Mouse (Mus musculus): Measurements from ENCODE around the gene Kdsr. TPM values are rescaled to one million over a fixed set of nuclear protein-coding genes. Genes with fewer than 3 reads are reported as not detected.

Kdsr gene
- polyA plus RNA-seq, 1 experiment: 9.9 TPM

- Histone ChIP-seq H3K27me3 (ENCODE audit: control insufficient read depth, insufficient read depth, insufficient read length) (no peaks in the 10 kb centered on the region), H3K4me2 (ENCODE audit: low read depth) (no peak overlapping the region), H3K79me2 (ENCODE audit: control insufficient read depth, insufficient read depth) (no peaks in the 10 kb centered on the region), H3K4me3 (no peak overlapping the region), H3ac (ENCODE audit: control insufficient read depth, insufficient read length) (no peak overlapping the region), H3K36me3 (ENCODE audit: control insufficient read depth, insufficient read depth) (no peaks in the 10 kb centered on the region)
- no peak for TF ChIP-seq POLR2AphosphoS2 (IDR thresholded peaks at IDR 0.05; ENCODE audit: insufficient read length, low read depth)
- no peak for TF ChIP-seq MYOD1 (IDR thresholded peaks at IDR 0.05; ENCODE audit: control insufficient read depth in 1 of 3, insufficient read length in 2 of 3, low read depth in 2 of 3)
- TF ChIP-seq E2F4 (IDR thresholded peaks at IDR 0.05; ENCODE audit: insufficient read depth): no peak
- no peak for TF ChIP-seq SRF (IDR thresholded peaks at IDR 0.05; ENCODE audit: control insufficient read depth, insufficient read length, low read depth)
- TF ChIP-seq TCF3 (IDR thresholded peaks at IDR 0.05; ENCODE audit: insufficient read length, low read depth): no peak
- TF ChIP-seq USF1 (IDR thresholded peaks at IDR 0.05; ENCODE audit: low read depth): no peak
- TF ChIP-seq MYOG (IDR thresholded peaks at IDR 0.05; ENCODE audit: control insufficient read depth in 1 of 3, insufficient read depth in 1 of 3, insufficient read length in 2 of 3, low read depth in 2 of 3): no peak
- TF ChIP-seq REST (IDR thresholded peaks at IDR 0.05; ENCODE audit: insufficient read depth, insufficient read length): no peak
- TF ChIP-seq CEBPB (IDR thresholded peaks at IDR 0.05; ENCODE audit: insufficient read depth, poor library complexity, severe bottlenecking): no peak
- TF ChIP-seq TCF12 (IDR thresholded peaks at IDR 0.05; ENCODE audit: insufficient read depth, poor library complexity, severe bottlenecking): no peak
- TF ChIP-seq POLR2A (IDR thresholded peaks at IDR 0.05; ENCODE audit: insufficient read length, low read depth): no peak
These were observed 68.6 kb downstream of the Kdsr start for GRCm38 (mm10) chr1:106690887-106691286.

GRCm38 (mm10) chr1:106688161-106688516 lies 71.4 kb downstream of the Kdsr start:
- Histone ChIP-seq H3K4me3 (no peak overlapping the region), H3ac (ENCODE audit: control insufficient read depth, insufficient read length) (no peak overlapping the region), H3K27me3 (ENCODE audit: control insufficient read depth, insufficient read depth, insufficient read length) (no peaks in the 10 kb centered on the region), H3K79me2 (ENCODE audit: control insufficient read depth, insufficient read depth) (no peaks in the 10 kb centered on the region), H3K36me3 (ENCODE audit: control insufficient read depth, insufficient read depth) (no peaks in the 10 kb centered on the region), H3K4me2 (ENCODE audit: low read depth) (no peak overlapping the region)
- TF ChIP-seq E2F4 (IDR thresholded peaks at IDR 0.05; ENCODE audit: insufficient read depth): no peak
- TF ChIP-seq POLR2A (IDR thresholded peaks at IDR 0.05; ENCODE audit: insufficient read length, low read depth): no peak
- no peak for TF ChIP-seq REST (IDR thresholded peaks at IDR 0.05; ENCODE audit: insufficient read depth, insufficient read length)
- TF ChIP-seq MAX (IDR thresholded peaks at IDR 0.05; ENCODE audit: low read depth): no peak
- no peak for TF ChIP-seq SRF (IDR thresholded peaks at IDR 0.05; ENCODE audit: control insufficient read depth, insufficient read length, low read depth)
- TF ChIP-seq MYOG (IDR thresholded peaks at IDR 0.05; ENCODE audit: control insufficient read depth in 1 of 3, insufficient read depth in 1 of 3, insufficient read length in 2 of 3, low read depth in 2 of 3): no peak
- no peak for TF ChIP-seq CEBPB (IDR thresholded peaks at IDR 0.05; ENCODE audit: insufficient read depth, poor library complexity, severe bottlenecking)
- no peak for TF ChIP-seq POLR2AphosphoS2 (IDR thresholded peaks at IDR 0.05; ENCODE audit: insufficient read length, low read depth)
- no peak for TF ChIP-seq TCF3 (IDR thresholded peaks at IDR 0.05; ENCODE audit: insufficient read length, low read depth)
- TF ChIP-seq USF1 (IDR thresholded peaks at IDR 0.05; ENCODE audit: low read depth): no peak
- no peak for TF ChIP-seq MYOD1 (IDR thresholded peaks at IDR 0.05; ENCODE audit: control insufficient read depth in 1 of 3, insufficient read length in 2 of 3, low read depth in 2 of 3)
- TF ChIP-seq TCF12 (IDR thresholded peaks at IDR 0.05; ENCODE audit: insufficient read depth, poor library complexity, severe bottlenecking): no peak

GRCm38 (mm10) chr1:106687435-106688160 lies 71.9 kb downstream of the Kdsr start:
- H3K4me2 ChIP-seq (ENCODE audit: low read depth): no peak overlapping the region

GRCm38 (mm10) chr1:106685702-106686101 lies 73.8 kb downstream of the Kdsr start:
- Histone ChIP-seq H3K27me3 (ENCODE audit: control insufficient read depth, insufficient read depth, insufficient read length) (no peaks in the 10 kb centered on the region), H3K79me2 (ENCODE audit: control insufficient read depth, insufficient read depth) (no peaks in the 10 kb centered on the region), H3ac (ENCODE audit: control insufficient read depth, insufficient read length) (no peak overlapping the region), H3K4me3 (no peak overlapping the region), H3K4me2 (ENCODE audit: low read depth) (no peak overlapping the region), H3K36me3 (ENCODE audit: control insufficient read depth, insufficient read depth) (no peaks in the 10 kb centered on the region)
- TF ChIP-seq MYOG (IDR thresholded peaks at IDR 0.05; ENCODE audit: control insufficient read depth in 1 of 3, insufficient read depth in 1 of 3, insufficient read length in 2 of 3, low read depth in 2 of 3): no peak
- TF ChIP-seq CEBPB (IDR thresholded peaks at IDR 0.05; ENCODE audit: insufficient read depth, poor library complexity, severe bottlenecking): no peak
- TF ChIP-seq SRF (IDR thresholded peaks at IDR 0.05; ENCODE audit: control insufficient read depth, insufficient read length, low read depth): no peak
- TF ChIP-seq MYOD1 (IDR thresholded peaks at IDR 0.05; ENCODE audit: control insufficient read depth in 1 of 3, insufficient read length in 2 of 3, low read depth in 2 of 3): no peak
- no peak for TF ChIP-seq TCF12 (IDR thresholded peaks at IDR 0.05; ENCODE audit: insufficient read depth, poor library complexity, severe bottlenecking)
- TF ChIP-seq USF1 (IDR thresholded peaks at IDR 0.05; ENCODE audit: low read depth): no peak
- TF ChIP-seq POLR2A (IDR thresholded peaks at IDR 0.05; ENCODE audit: insufficient read length, low read depth): no peak

More at GRCm38 (mm10) chr1:106687435-106688160, 71.9 kb downstream of the Kdsr start:
- no peaks in the 10 kb centered on the region for H3K27me3 ChIP-seq (ENCODE audit: control insufficient read depth, insufficient read depth, insufficient read length)
- TF ChIP-seq POLR2AphosphoS2 (IDR thresholded peaks at IDR 0.05; ENCODE audit: insufficient read length, low read depth) (no peak), USF1 (IDR thresholded peaks at IDR 0.05; ENCODE audit: low read depth) (no peak), TCF12 (IDR thresholded peaks at IDR 0.05; ENCODE audit: insufficient read depth, poor library complexity, severe bottlenecking) (no peak), REST (IDR thresholded peaks at IDR 0.05; ENCODE audit: insufficient read depth, insufficient read length) (no peak), MAX (IDR thresholded peaks at IDR 0.05; ENCODE audit: low read depth) (no peak), SRF (IDR thresholded peaks at IDR 0.05; ENCODE audit: control insufficient read depth, insufficient read length, low read depth) (no peak), MYOD1 (IDR thresholded peaks at IDR 0.05; ENCODE audit: control insufficient read depth in 1 of 3, insufficient read length in 2 of 3, low read depth in 2 of 3) (no peak), MYOG (IDR thresholded peaks at IDR 0.05; ENCODE audit: control insufficient read depth in 1 of 3, insufficient read depth in 1 of 3, insufficient read length in 2 of 3, low read depth in 2 of 3) (no peak), CEBPB (IDR thresholded peaks at IDR 0.05; ENCODE audit: insufficient read depth, poor library complexity, severe bottlenecking) (no peak), POLR2A (IDR thresholded peaks at IDR 0.05; ENCODE audit: insufficient read length, low read depth) (no peak), E2F4 (IDR thresholded peaks at IDR 0.05; ENCODE audit: insufficient read depth) (no peak)
- no peaks in the 10 kb centered on the region for H3K36me3 ChIP-seq (ENCODE audit: control insufficient read depth, insufficient read depth)
- no peak overlapping the region for H3ac ChIP-seq (ENCODE audit: control insufficient read depth, insufficient read length)
- no peaks in the 10 kb centered on the region for H3K79me2 ChIP-seq (ENCODE audit: control insufficient read depth, insufficient read depth)
- no peak overlapping the region for H3K4me3 ChIP-seq
